Mouse (Mus musculus) neural tube, embryonic 11.5 days (tissue): Measurements from ENCODE around the gene Ptges3l. TPM values are rescaled to one million over a fixed set of nuclear protein-coding genes. Genes with fewer than 3 reads are reported as not detected.
"Not testable (repeated sequence)": the region's sequence is repeated elsewhere in the genome, so short reads cannot be mapped to it uniquely, and the experiment has no call there.

Experiments used
- ATAC-seq: fragments of 200-750 bp; cut with Nextera tagmentation; 2 replicates; pipeline ENCODE4 v1.8.0; 2017; ENCODE audit warnings: moderate number of reproducible peaks, mild to moderate bottlenecking, moderate TSS enrichment, moderate library complexity; ENCODE audit not compliant: insufficient read depth, low FRiP score, low TSS enrichment
- DNase-seq: peaks from one replicate; pipeline ENCODE4 v3.0.0-alpha.2; 2015; ENCODE audit warnings: low spot score
- H3K27ac ChIP-seq: fragments of 300-500 bp; sonication (generic); 2 replicates; pipeline ENCODE4 v1.5.1; 2014; ENCODE audit warnings: low read depth, mild to moderate bottlenecking, low read length
- H3K27me3 ChIP-seq: fragments of 300-500 bp; sonication (generic); 2 replicates; pipeline ENCODE4 v1.6.1; 2014; ENCODE audit warnings: mild to moderate bottlenecking, low read length, mixed read lengths; ENCODE audit not compliant: control insufficient read depth, insufficient read depth
- H3K36me3 ChIP-seq: fragments of 300-500 bp; sonication (generic); 2 replicates; pipeline ENCODE4 v1.6.1; 2014; ENCODE audit warnings: mild to moderate bottlenecking, low read length, moderate library complexity, mixed read lengths; ENCODE audit not compliant: control insufficient read depth, insufficient read depth
- H3K4me1 ChIP-seq: fragments of 300-500 bp; sonication (generic); 2 replicates; pipeline ENCODE4 v1.6.1; 2014; ENCODE audit warnings: low read length, mixed read lengths; ENCODE audit not compliant: control insufficient read depth, insufficient read depth
- H3K4me2 ChIP-seq: fragments of 300-500 bp; sonication (generic); 2 replicates; pipeline ENCODE4 v1.6.1; 2014; ENCODE audit warnings: low read depth, mild to moderate bottlenecking, moderate library complexity
- H3K4me3 ChIP-seq: fragments of 300-500 bp; sonication (generic); 2 replicates; pipeline ENCODE4 v1.5.1; 2014; ENCODE audit warnings: low read depth, low read length
- H3K9ac ChIP-seq: fragments of 300-500 bp; sonication (generic); 2 replicates; pipeline ENCODE4 v1.6.1; 2014; ENCODE audit warnings: mild to moderate bottlenecking, low read length
- H3K9me3 ChIP-seq: fragments of 300-500 bp; sonication (generic); 2 replicates; pipeline ENCODE4 v1.6.1; 2016; ENCODE audit warnings: low read length; ENCODE audit not compliant: control insufficient read depth
- WGBS: fragments of 180-500 bp; shearing (Covaris S2); extraction: QIAGEN DNeasy Blood & Tissue Kit; methylation state at CpG from one replicate; pipeline ENCODE4 v1.1.7; 2014; 5-methylcytosine and 5-hydroxymethylcytosine counted together
- polyA plus RNA-seq: library from polyadenylated mRNA; unstranded; fragments of >200 nt; fragmentation: Nextera tagmentation; extraction: Ambion mirVana; gene quantifications from 2 replicates; pipeline ENCODE4 v1.2.1, GENCODE M21; 2014

Ptges3l gene
- polyA plus RNA-seq, 1 experiment from 2014 or later: 6.9 TPM

DNA sequence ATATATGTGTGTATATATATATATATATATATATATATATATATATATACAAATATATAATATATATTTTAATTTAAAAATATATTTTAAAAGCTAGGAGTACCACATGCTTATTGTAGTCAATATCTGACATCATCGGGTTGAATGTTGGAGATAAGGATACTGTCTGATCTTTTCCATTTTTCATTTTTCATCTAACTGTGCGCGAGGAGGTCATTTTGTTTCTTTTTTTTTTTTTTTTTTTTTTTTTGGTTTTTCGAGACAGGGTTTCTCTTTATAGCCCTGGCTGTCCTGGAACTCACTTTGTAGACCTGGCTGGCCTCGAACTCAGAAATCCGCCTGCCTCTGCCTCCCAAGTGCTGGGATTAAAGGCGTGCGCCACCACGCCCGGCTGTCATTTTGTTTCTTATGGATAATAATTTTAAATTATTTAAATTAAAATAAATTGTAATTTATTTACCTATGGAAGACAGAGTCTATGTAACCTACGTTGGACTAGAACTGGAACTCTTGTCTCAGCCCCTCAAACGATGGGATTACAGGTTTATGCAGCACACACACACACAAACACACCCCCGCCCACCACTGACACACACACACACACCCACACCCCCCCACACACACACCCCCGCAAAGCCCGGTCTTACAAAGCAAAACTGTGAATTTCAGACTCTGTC, 16.5 kb upstream of the Ptges3l start:
- H3K36me3 ChIP-seq: peaks cover 15% of the 10 kb centered on the region
- 40% methylated on average over 14 of the region's 15 CpGs for WGBS
- not testable (repeated sequence) for H3K4me1 ChIP-seq, H3K4me3 ChIP-seq, H3K9me3 ChIP-seq, H3K27ac ChIP-seq, DNase-seq, H3K27me3 ChIP-seq
- peak overlapping the region; percentile 18; the same call in 1 of the 2 replicates for H3K9ac ChIP-seq
- ATAC-seq: peak; percentile 56; the same call in 1 of the 2 replicates
- H3K4me2 ChIP-seq: peak overlapping the region; percentile 28; the same call in 1 of the 2 replicates

DNA sequence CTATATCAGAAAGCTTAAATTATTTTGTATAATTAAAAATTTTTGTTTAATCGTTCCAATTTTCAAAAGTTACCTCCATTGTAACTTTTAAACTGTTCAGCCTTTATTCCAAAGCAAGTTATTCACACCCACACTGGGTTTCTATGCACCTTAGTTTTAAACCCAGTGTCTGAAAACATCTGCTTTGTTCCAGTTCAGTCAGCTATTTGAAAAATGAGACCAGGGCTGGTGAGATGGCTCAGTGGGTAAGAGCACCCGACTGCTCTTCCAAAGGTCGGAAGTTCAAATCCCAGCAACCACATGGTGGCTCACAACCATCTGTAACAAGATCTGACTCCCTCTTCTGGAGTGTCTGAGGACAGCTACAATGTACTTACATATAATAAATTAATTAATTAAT, 12.9 kb upstream of the Ptges3l start:
- not testable (repeated sequence) for H3K27me3 ChIP-seq, ATAC-seq, H3K4me3 ChIP-seq, H3K36me3 ChIP-seq, DNase-seq, H3K9ac ChIP-seq, H3K4me1 ChIP-seq, H3K4me2 ChIP-seq, H3K27ac ChIP-seq, H3K9me3 ChIP-seq
- 56% methylated on average over 3 of the region's 3 CpGs for WGBS

DNA sequence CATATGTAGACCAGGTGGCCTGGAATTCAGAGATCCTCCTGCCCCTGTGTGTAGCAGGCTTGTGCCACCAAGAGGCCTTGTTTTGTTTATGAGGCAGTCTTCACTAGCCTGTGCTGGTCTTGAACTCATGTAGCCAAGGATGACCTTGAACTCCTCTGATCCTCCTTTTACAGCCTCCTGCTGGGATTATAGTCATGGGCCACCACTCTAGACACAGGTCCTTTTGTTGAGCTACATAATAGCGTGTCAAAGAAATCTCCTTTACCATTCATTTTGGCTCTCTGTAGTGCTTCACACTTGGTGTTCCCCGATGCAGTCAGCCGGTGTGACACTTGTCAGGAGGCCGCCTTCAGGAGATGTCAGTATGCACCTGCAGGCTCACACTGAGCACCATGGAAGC, 11.8 kb upstream of the Ptges3l start:
- no peak overlapping the region for H3K4me2 ChIP-seq

DNA sequence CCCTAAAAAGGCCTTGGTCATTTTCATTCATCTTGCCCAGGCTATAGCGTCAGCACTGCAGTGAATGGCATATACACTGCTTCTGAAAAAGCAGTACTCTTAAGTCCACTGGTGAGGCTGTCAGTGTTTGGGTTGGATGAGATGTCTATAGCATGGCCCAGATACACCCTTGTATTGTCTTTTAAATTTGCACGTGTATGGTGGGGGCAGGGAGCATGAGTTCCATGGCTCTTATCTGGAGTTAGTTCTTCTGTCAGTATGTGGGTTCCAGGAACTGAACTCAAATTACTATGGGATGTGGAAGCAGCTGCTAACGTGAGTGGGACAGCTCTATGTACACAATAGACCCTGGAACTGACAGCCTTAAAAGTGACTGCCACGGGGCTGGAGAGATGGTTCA, 10.7 kb upstream of the Ptges3l start:
- no peak overlapping the region for H3K4me2 ChIP-seq
- ATAC-seq (no peak), DNase-seq (no peak)
- H3K36me3 ChIP-seq: peaks cover 6% of the 10 kb centered on the region
- H3K27me3 ChIP-seq: no peaks in the 10 kb centered on the region
- H3K27ac ChIP-seq: no peak overlapping the region
- H3K9me3 ChIP-seq: no peaks in the 10 kb centered on the region
- H3K4me1 ChIP-seq: no peaks in the 10 kb centered on the region
- H3K9ac ChIP-seq: no peak overlapping the region
- WGBS: 91% methylated on average over 4 of the region's 4 CpGs
- no peak overlapping the region for H3K4me3 ChIP-seq

More for the DNA sequence above, 11.8 kb upstream of the Ptges3l start:
- Histone ChIP-seq H3K9ac (no peak overlapping the region), H3K36me3 (peaks cover 6% of the 10 kb centered on the region), H3K27me3 (no peaks in the 10 kb centered on the region), H3K4me3 (no peak overlapping the region), H3K9me3 (no peaks in the 10 kb centered on the region), H3K4me1 (no peaks in the 10 kb centered on the region), H3K27ac (no peak overlapping the region)
- ATAC-seq (no peak), DNase-seq (no peak)
- WGBS: 55% methylated on average over 4 of the region's 4 CpGs

DNA sequence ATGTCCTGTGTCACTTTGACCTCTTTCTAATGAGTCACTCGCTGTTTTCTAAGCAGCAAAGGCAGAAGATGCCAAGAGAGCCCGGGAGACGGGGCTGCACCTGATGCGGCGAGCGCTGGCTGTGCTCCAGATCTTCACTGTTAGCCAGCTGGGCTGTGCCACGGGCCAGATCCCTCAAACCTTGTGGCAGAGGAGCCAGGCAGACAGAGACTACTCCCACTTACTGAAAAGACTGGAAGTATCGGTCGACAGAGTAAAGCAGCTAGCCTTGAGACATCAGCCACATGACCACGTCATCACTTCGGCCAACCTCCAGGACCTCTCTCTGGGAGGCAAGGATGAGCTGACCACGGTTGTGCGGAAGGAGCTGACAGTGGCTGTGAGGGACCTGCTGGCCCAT, 8.3 kb upstream of the Ptges3l start:
- H3K4me3 ChIP-seq: no peak overlapping the region
- DNase-seq: no peak
- peaks cover 9% of the 10 kb centered on the region for H3K36me3 ChIP-seq
- 92% methylated on average over 13 of the region's 13 CpGs for WGBS
- no peaks in the 10 kb centered on the region for H3K9me3 ChIP-seq
- no peak for ATAC-seq
- no peak overlapping the region for H3K4me2 ChIP-seq
- H3K27me3 ChIP-seq: no peaks in the 10 kb centered on the region
- H3K27ac ChIP-seq: no peak overlapping the region
- no peak overlapping the region for H3K9ac ChIP-seq
- H3K4me1 ChIP-seq: no peaks in the 10 kb centered on the region

DNA sequence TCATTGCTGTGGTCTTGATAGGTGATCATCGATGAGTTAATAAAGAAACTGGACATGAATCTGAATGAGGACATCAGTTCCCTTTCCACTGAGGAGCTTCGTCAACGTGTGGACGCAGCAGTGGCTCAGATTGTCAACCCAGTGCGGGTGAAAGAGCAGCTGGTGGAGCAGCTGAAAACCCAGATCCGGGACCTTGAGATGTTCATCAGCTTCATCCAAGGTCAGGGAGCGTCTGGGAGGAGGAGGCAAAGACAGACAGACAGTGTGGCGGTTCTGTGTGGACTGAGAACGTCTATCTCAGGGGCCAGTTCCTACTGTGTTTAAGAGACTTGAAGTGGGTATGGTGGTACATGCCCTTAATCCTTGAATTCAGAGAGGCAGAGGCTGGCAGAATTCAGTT, 6.2 kb upstream of the Ptges3l start:
- Histone ChIP-seq H3K9me3 (no peaks in the 10 kb centered on the region), H3K27ac (no peak overlapping the region), H3K4me3 (no peak overlapping the region), H3K27me3 (no peaks in the 10 kb centered on the region), H3K4me2 (no peak overlapping the region), H3K9ac (no peak overlapping the region), H3K4me1 (peaks cover under 1% of the 10 kb centered on the region; the same call in 1 of the 2 replicates), H3K36me3 (peaks cover 9% of the 10 kb centered on the region)
- ATAC-seq (no peak), DNase-seq (no peak)
- 91% methylated on average over 9 of the region's 9 CpGs for WGBS

DNA sequence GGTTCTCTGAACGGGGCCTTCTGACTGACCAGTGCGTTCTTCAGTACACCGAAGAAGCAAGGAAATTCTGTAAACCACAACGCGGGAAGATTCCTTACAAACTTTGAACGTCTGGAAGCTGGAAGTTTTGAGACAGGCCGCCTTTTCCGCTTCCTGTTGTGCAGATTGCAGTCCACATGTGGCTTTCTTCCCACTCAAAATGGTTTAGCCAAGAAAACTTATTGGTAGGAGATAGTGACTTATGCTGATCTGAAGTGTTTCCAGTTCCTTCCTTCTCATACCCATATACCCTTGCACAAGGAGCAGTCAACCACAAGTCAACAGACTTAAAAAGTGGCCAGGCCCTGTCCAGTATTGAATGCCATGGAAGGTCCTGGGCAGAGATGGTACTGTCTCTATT, 1.0 kb upstream of the Ptges3l start:
- ATAC-seq (no peak), DNase-seq (no peak)
- Histone ChIP-seq H3K27me3 (no peaks in the 10 kb centered on the region), H3K9ac (no peak overlapping the region; the same call in 1 of the 2 replicates), H3K36me3 (peaks cover 3% of the 10 kb centered on the region), H3K4me1 (peaks cover 8% of the 10 kb centered on the region), H3K4me3 (peak overlapping the region; percentile 95), H3K4me2 (peak overlapping the region; percentile 95), H3K9me3 (no peaks in the 10 kb centered on the region), H3K27ac (no peak overlapping the region)
- WGBS: 68% methylated on average over 8 of the region's 8 CpGs

DNA sequence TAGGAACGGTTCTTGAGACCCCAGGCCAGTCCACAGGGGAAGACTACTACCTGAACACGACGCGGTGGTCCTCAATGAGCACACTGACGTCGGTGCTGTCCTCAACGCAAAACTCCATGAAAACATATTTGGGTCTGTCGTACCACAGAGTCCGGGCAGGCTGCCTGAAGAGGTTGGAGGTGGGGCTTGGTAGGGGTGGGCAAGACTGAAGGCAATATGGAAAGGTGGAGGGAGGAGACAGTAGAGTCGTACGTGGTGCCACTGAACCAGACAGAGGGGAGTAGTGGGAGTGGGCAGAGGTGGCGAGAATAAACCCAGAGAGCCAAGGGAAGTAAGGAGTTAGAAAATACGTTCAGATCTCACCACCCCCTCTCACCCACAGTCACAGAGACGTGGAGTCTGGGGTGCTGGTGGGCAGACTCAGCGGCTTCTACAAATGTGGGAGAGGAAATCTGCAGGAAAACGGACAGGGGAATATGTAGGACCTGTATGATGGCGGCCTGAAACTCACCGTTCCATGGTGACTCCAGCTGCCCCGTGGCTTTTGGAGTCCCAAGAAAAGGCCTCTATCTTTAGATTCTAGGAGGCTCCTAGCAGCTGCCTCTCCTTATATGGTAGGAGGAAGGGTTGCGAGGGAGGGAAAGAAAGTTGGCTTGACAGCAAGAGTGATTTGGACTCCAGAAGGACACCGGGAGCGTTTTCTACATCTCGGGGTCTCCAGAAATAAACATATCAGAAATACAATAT, 855 bp downstream of the Ptges3l start, which contains the start of gene Gm27029:
Gene Gm27029, minus strand, starts transcription at position 692 of the 747 bp plus-strand sequence.
- Histone ChIP-seq H3K27me3 (no peaks in the 10 kb centered on the region), H3K27ac (peak within 1 kb of the TSS; percentile 62), H3K36me3 (no peaks in the 10 kb centered on the region; the same call in 1 of the 2 replicates), H3K9me3 (no peaks in the 10 kb centered on the region), H3K4me1 (peaks cover 8% of the 10 kb centered on the region), H3K4me3 (peak within 1 kb of the TSS; percentile 95), H3K9ac (peak within 1 kb of the TSS; percentile 81), H3K4me2 (peak within 1 kb of the TSS; percentile 95)
- no peak for DNase-seq
- 6% methylated on average over 23 of the region's 23 CpGs for WGBS
- ATAC-seq: peak; percentile 13; the same call in 1 of the 2 replicates
